Comparison of ENCODE assay signal across 11 mouse cellular contexts in the genomic region with DNA sequence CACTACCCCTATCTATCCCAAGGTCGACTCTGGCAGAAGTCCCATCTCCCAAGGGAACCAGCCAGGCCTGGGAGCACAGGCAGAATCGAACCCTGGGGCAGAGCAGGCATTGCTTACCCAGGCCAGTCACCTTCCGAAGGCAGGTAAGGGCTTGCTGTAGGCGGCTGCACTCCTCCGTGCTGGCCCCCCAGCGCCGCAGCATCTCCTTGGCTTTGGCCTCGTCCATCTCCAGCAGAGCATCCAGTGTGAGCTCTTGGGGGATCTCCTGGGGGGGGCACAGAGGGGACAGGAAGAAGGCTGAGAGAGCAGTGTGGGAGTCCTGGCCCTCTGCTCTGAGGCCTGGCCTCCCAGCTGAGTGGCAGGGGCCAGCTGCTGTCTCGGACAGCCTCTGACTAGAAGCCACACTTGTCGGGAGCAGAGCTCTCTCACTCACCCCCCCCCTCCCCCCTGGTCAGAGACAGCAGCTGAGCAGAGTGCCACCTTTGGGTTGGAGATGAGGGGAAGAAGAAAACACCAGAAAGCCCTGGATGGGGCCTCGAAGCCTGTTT.
A peak's percentile ranks its signal among the peaks of the same experiment; 100 is the strongest.
DNase-seq lines count a peak whose midpoint lies in the region; ATAC-seq and TF ChIP-seq lines count a peak whose summit lies in the region.
"Had no signal": no experiment of that assay in that cellular context is flagged by ENCODE, and none has a peak within 500 bp of the region (broad histone marks: within the 10 kb centered on the region; RNA-seq: fewer than 3 reads in every experiment).

No protein-coding gene starts in this region.

- no peak overlapping the region for H3K4me2 ChIP-seq in heart, embryonic 11.5 days
- no peak overlapping the region for H3K4me2 ChIP-seq in lung, postnatal 0 days (replicated peaks; ENCODE audit: low read depth, low read length)
- peak overlapping the region; percentile 19; the same call in 1 of the 2 replicates for H3K4me2 ChIP-seq in embryonic facial prominence, embryonic 15.5 days (replicated peaks)
- no peak overlapping the region for H3K4me2 ChIP-seq in neural tube, embryonic 13.5 days
- H3K4me2 ChIP-seq: liver, embryonic 12.5 days had no signal

- ATAC-seq in heart, embryonic 11.5 days (replicated peaks; ENCODE audit: insufficient number of reproducible peaks, low FRiP score, low TSS enrichment), result no peak
- ATAC-seq in lung, postnatal 0 days, result no peak
- peak; percentile 61 for ATAC-seq in embryonic facial prominence, embryonic 15.5 days (ENCODE audit: insufficient number of reproducible peaks, low FRiP score, low TSS enrichment, low read depth)
- ATAC-seq in neural tube, embryonic 13.5 days (ENCODE audit: low read depth), result no peak
- ATAC-seq: liver, embryonic 12.5 days had no signal

- no peak for TF ChIP-seq POLR2A in lung, adult 2 months (IDR thresholded peaks at IDR 0.05; ENCODE audit: borderline replicate concordance, extremely low read depth, low read depth, low read length)

- TF ChIP-seq CTCF in lung, postnatal 0 days (IDR thresholded peaks at IDR 0.05), result no peak
- no peak for TF ChIP-seq CTCF in lung, adult 2 months (IDR thresholded peaks at IDR 0.05; ENCODE audit: insufficient read depth, low read length)

- no peaks in the 10 kb centered on the region for H3K27me3 ChIP-seq in heart, embryonic 11.5 days (ENCODE audit: control insufficient read depth, insufficient read depth, low read length)
- no peaks in the 10 kb centered on the region for H3K27me3 ChIP-seq in lung, postnatal 0 days (replicated peaks; ENCODE audit: insufficient read depth, low read length)
- H3K27me3 ChIP-seq in embryonic facial prominence, embryonic 15.5 days, result no peaks in the 10 kb centered on the region
- no peaks in the 10 kb centered on the region for H3K27me3 ChIP-seq in neural tube, embryonic 13.5 days
- H3K27me3 ChIP-seq: CH12.LX; liver, embryonic 12.5 days had no signal

- H3K9ac ChIP-seq in heart, embryonic 11.5 days (ENCODE audit: low read depth, low read length), result peak overlapping the region; percentile 18; the same call in 1 of the 2 replicates
- no peak overlapping the region for H3K9ac ChIP-seq in lung, postnatal 0 days (replicated peaks; ENCODE audit: low read depth)
- H3K9ac ChIP-seq in embryonic facial prominence, embryonic 15.5 days, result no peak overlapping the region
- H3K9ac ChIP-seq in neural tube, embryonic 13.5 days, result peak overlapping the region; percentile 22; the same call in 1 of the 2 replicates
- H3K9ac ChIP-seq: liver, embryonic 12.5 days had no signal

- H3K9me3 ChIP-seq in heart, embryonic 11.5 days (replicated peaks; ENCODE audit: control insufficient read depth, low read length), result 0 out of 2 replicates have a peak, but pooled peaks cover 2% of the 10 kb centered on the region
- no peaks in the 10 kb centered on the region for H3K9me3 ChIP-seq in lung, postnatal 0 days (ENCODE audit: low read length)
- H3K9me3 ChIP-seq in embryonic facial prominence, embryonic 15.5 days (replicated peaks), result no peaks in the 10 kb centered on the region
- no peaks in the 10 kb centered on the region for H3K9me3 ChIP-seq in neural tube, embryonic 13.5 days
- H3K9me3 ChIP-seq: liver, embryonic 12.5 days had no signal

- H3K27ac ChIP-seq in heart, embryonic 11.5 days (ENCODE audit: low read depth, low read length), result peak overlapping the region; percentile 55
- peak overlapping the region; percentile 14; the same call in 1 of the 2 replicates for H3K27ac ChIP-seq in lung, postnatal 0 days (ENCODE audit: low read length)
- peak overlapping the region; percentile 13; the same call in 1 of the 2 replicates for H3K27ac ChIP-seq in embryonic facial prominence, embryonic 15.5 days (replicated peaks)
- peak overlapping the region; percentile 65 for H3K27ac ChIP-seq in neural tube, embryonic 13.5 days (replicated peaks)

- H3K4me1 ChIP-seq in heart, embryonic 11.5 days (ENCODE audit: control insufficient read depth, insufficient read depth, low read length), result peaks cover 23% of the 10 kb centered on the region
- no peaks in the 10 kb centered on the region for H3K4me1 ChIP-seq in lung, postnatal 0 days (ENCODE audit: insufficient read depth, low read depth, low read length)
- peaks cover 2% of the 10 kb centered on the region; the same call in 1 of the 2 replicates for H3K4me1 ChIP-seq in lung, adult 2 months (ENCODE audit: control insufficient read depth, insufficient read depth, low read length)
- H3K4me1 ChIP-seq in embryonic facial prominence, embryonic 15.5 days, result peaks cover 11% of the 10 kb centered on the region
- peaks cover 22% of the 10 kb centered on the region for H3K4me1 ChIP-seq in neural tube, embryonic 13.5 days (replicated peaks)

- 48% methylated on average over 11 of the region's 11 CpGs for WGBS in heart, embryonic 11.5 days (ENCODE audit: insufficient replicate concordance)
- 58% methylated on average over 11 of the region's 11 CpGs for WGBS in lung, postnatal 0 days
- WGBS in lung, adult 2 months, result 70% methylated on average over 11 of the region's 11 CpGs
- 52% methylated on average over 11 of the region's 11 CpGs for WGBS in embryonic facial prominence, embryonic 15.5 days
- WGBS in neural tube, embryonic 13.5 days, result 67% methylated on average over 11 of the region's 11 CpGs

- H3K4me3 ChIP-seq in heart, embryonic 11.5 days (ENCODE audit: low read depth, low read length), result no peak overlapping the region
- no peak overlapping the region for H3K4me3 ChIP-seq in lung, postnatal 0 days (ENCODE audit: low read depth, low read length)
- no peak overlapping the region for H3K4me3 ChIP-seq in lung, adult 2 months (replicated peaks; ENCODE audit: extremely low read depth, low read depth, low read length)
- H3K4me3 ChIP-seq in embryonic facial prominence, embryonic 15.5 days (replicated peaks), result no peak overlapping the region
- no peak overlapping the region for H3K4me3 ChIP-seq in neural tube, embryonic 13.5 days
- H3K4me3 ChIP-seq: liver, embryonic 12.5 days had no signal

- H3K36me3 ChIP-seq in heart, embryonic 11.5 days (ENCODE audit: control insufficient read depth, insufficient read depth, low read length), result peaks cover 8% of the 10 kb centered on the region
- 0 out of 2 replicates have a peak, but pooled peaks cover 6% of the 10 kb centered on the region for H3K36me3 ChIP-seq in lung, postnatal 0 days (ENCODE audit: insufficient read depth, low read length)
- peaks cover 28% of the 10 kb centered on the region for H3K36me3 ChIP-seq in embryonic facial prominence, embryonic 15.5 days
- peaks cover 18% of the 10 kb centered on the region for H3K36me3 ChIP-seq in neural tube, embryonic 13.5 days

- DNase-seq in heart, adult 8-10 months (ENCODE audit: low spot score), result no peak
- no peak for DNase-seq in lung, postnatal 0 days (ENCODE audit: low spot score)
- DNase-seq in lung, adult 2 months, result no peak
- DNase-seq in spleen, adult 12 weeks (ENCODE audit: low spot score), result no peak
- DNase-seq in embryo, embryonic 10.5 days (ENCODE audit: low spot score), result no peak
- DNase-seq: thymus, postnatal 14 days had no signal

- no peak for TF ChIP-seq EP300 in lung, postnatal 0 days (IDR thresholded peaks at IDR 0.05)

Comparison
In these comparisons a context has a peak if more than half of its experiments do, and no peak if none do; other contexts are left out.
1. H3K27ac ChIP-seq: peak in every context shown above with its lines; median percentile 65 in neural tube, embryonic 13.5 days; 55 in heart, embryonic 11.5 days; 14 in lung, postnatal 0 days; 13 in embryonic facial prominence, embryonic 15.5 days.
2. H3K9ac ChIP-seq: peak in heart, embryonic 11.5 days (single experiment) and neural tube, embryonic 13.5 days (single experiment); none in lung, postnatal 0 days (single experiment) and embryonic facial prominence, embryonic 15.5 days (single experiment).